Mouse (Mus musculus) right cerebral cortex, postnatal 36 days (tissue): ENCODE results near the gene Kcnh1.

ENCODE experiments used
- DNase-seq, 2 experiments: peaks; one replicate each; pipeline ENCODE4 v3.0.0; 2022; ENCODE audit warnings: low spot score in 2 of 2, mixed read lengths in 1 of 2

Gene Kcnh1

GRCm38 (mm10) chr1:192324223-192324622 is 133.6 kb downstream of the Kcnh1 start:
- DNase-seq, result no peak

GRCm38 (mm10) chr1:192327052-192327451 is 136.5 kb downstream of the Kcnh1 start:
- no peak for DNase-seq

DNA sequence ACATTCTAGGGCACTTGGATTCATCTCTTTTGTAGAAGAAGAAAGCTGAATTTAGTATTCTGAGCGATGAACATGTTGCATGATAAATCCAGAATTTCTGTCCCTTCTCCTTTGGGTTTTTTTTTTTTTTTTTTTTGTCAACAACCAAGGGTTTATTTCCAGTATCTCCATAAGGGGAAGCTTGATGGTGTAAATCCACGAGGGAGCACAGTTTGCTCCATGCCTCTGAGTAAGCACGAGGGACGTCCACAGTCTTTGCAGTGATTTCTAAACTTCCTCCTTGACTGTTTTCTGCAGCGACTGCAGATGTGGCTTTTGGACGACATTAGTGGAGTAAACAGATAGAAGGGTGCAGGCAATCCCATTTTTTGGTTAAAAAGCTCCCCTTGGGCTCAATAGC is 140.6 kb downstream of the Kcnh1 start:
- no peak for DNase-seq

DNA sequence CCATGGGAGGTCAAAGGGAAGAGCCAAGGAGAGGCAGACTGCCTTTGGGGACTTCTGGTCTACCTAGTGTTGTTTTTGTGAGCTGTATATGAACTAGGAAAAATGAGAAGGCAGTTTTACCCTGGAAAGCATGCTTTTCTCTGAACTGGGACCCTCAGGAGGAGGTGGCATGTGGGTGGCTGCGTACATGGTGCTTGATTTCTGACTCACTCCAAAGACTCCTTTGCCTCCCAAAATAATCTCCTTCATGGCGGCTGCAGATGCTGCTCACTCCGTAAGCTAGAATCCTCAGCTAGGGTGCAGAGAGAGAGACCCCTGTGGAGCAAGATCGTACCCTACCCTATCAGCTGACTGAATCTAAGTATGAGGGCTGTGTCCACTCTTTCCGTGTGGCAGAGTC is 145.5 kb downstream of the Kcnh1 start:
- DNase-seq, result peak; percentile 44 to 69

- DNase-seq, result no peak
Observed at GRCm38 (mm10) chr1:192339361-192340077, 148.9 kb downstream of the Kcnh1 start.

DNA sequence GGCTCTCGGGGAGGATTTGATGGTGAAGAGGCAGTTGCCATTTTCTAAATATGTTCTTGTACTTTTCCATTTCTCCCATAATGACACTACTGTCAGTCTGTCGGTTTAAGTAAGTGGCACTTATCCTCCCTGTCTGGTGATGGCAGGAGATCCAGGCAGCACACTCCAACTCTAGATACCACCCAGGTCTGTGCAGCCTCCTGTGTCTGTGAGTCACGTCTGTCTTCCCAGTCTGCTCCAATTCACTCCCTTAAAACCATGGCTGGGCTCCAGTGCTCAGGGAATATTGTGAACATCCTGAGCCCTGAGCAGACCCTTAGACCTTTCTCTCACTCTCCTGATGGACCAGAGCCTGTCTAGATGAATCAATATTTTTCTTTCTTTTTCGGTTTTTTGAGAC is 151.2 kb downstream of the Kcnh1 start:
- no peak for DNase-seq

DNA sequence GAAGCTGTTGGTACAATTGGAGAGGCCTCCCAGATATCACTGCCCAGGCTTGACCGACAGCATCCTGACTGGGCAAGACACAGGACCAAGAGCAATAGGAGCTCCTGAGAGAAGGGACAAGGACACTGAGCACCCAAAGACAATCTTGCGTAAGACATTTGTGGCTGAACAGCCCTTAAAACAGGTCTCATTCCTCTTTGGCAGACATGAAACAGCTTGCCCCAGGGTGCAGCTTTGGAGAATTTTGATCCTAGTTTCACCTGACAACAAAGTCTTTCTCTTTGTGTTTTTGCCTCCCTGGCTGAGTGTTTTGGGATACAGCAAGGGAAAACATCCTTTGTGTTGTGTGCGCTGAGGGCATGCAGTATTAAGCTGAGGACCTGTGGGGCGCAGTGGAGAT is 153.4 kb downstream of the Kcnh1 start:
- DNase-seq, result no peak

DNA sequence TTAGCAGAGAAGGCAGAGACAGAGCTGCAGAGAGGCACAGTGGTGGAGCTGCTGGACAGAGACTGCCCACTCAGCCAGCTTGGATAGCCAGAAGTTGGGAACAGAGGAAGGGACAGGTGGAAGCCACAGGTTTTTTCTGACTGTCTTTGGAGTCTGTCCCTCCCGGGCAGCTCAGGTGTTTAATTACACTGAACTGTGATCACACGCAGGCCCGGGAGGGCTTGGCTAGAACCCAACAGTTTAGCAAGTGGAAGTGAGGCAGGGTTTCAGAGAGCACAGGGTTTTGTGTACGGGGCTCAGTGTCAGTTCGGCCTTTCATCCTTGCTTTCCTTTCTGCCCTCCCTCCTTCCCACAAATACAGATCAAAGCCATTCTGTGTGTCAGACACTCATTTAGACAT is 156.8 kb downstream of the Kcnh1 start:
- no peak for DNase-seq

- DNase-seq, result no peak
Observed at GRCm38 (mm10) chr1:192356231-192356630, 165.7 kb downstream of the Kcnh1 start.

- DNase-seq, result peak in 1 of 2 experiments; percentile 58
Observed at GRCm38 (mm10) chr1:192359212-192359611, 168.6 kb downstream of the Kcnh1 start.

DNA sequence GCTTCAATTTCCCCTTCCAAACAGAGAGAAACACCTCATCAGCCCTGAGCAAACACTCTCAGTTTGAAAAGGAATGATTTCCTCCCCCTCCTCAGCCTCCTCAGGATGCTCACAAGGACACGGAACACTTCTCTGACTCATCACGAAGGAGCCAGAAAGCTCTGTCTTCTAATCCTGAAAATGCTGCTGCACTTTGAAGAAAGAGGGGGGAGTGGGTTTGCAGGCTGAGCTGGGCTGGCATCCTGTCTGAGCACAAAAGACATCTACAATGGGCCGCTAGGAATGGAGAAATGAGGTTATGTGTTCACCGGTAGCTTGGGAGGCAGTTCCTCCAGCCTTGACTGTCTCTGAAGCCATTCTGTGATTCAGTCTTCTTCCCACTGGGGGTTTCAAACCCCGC is 177.8 kb downstream of the Kcnh1 start:
- peak; percentile 55 to 70 for DNase-seq

- no peak for DNase-seq
Observed at GRCm38 (mm10) chr1:192371943-192372614, 181.5 kb downstream of the Kcnh1 start.

DNA sequence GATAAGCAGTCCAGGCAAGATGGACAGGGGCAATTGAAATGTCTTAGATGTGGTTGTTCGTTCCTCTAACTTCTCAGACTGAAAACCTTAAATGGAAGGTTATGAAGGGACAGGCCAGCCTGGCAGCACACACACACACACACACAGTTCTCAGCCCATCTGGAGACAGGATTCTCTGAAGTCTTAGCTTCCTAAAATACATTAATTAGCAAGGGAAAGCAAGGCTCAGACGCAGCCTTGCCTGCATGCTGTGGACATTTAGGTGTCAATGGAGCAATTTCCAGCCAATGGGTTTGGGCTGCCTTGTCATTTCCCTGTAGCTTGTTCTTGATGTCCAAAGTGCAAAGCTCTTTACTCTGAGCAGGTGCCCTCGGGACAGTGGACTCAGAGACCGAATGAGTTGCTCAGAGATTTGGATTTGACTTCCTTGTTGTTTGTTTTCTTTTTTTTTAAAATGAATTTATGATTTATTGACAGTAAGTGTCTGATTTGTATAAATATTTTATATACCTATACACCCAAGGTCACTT is 188.0 kb downstream of the Kcnh1 start:
- DNase-seq, result no peak

DNA sequence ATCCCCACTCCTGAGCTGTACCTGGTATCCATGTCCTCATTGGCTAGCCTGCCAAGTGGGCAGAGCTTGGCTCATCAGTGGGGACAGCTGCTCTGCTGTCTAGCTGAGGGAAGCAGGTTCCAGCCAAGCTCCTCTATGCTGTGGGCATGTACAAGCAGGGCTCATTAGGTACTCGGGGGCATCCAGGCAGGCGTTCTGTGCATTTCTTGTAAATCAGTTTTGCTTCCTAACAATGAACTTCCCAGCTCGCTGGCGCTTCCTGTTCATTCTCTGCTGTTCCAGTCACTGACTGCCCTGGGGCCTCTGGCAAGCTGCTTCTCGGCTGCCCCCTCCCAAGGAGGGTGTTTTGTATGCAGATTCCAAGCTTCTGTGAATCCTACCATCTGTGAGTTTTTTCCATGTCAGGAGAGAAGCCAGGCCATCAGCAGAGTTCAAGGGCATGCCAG is 190.0 kb downstream of the Kcnh1 start:
- no peak for DNase-seq

- no peak for DNase-seq
Observed at GRCm38 (mm10) chr1:192387624-192388023, 197.1 kb downstream of the Kcnh1 start.

DNA sequence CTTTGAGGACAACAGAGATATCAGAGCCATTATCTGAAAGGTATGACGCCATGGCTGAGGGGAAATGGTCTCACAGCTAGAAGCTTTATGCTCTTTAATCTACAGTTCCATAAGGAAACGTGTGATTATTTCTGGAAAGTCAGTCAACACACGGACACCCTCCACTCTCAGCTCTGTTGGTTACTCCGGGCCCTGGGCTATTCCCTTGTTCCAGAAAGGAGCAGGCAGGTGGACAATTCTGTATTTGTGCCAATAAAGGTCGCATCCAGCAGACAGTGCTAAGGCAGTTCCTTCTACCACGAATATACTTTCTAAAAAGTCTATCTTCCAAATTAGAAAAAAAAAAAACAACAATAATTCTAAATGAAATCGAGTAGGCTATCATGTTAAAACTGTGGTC is 200.5 kb downstream of the Kcnh1 start:
- no peak for DNase-seq

DNA sequence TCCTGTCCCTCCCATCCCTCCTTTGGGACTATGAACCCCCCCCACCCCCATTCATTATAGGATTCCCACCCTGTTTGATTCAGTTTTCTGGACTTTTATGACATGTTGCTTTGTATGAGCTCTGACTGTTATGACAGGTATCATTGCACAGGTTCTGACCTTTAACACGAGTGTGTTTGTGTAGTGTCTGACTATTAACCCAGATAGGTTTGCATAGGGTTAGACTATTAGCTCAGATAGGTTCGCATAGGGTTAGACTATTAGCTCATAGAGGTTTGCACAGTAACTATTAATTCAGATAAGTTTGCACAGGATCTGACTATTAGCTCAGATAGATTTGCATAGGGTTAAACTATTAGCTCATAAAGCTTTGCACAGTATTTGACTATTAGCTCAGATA is 201.7 kb downstream of the Kcnh1 start:
- DNase-seq, result no peak

DNA sequence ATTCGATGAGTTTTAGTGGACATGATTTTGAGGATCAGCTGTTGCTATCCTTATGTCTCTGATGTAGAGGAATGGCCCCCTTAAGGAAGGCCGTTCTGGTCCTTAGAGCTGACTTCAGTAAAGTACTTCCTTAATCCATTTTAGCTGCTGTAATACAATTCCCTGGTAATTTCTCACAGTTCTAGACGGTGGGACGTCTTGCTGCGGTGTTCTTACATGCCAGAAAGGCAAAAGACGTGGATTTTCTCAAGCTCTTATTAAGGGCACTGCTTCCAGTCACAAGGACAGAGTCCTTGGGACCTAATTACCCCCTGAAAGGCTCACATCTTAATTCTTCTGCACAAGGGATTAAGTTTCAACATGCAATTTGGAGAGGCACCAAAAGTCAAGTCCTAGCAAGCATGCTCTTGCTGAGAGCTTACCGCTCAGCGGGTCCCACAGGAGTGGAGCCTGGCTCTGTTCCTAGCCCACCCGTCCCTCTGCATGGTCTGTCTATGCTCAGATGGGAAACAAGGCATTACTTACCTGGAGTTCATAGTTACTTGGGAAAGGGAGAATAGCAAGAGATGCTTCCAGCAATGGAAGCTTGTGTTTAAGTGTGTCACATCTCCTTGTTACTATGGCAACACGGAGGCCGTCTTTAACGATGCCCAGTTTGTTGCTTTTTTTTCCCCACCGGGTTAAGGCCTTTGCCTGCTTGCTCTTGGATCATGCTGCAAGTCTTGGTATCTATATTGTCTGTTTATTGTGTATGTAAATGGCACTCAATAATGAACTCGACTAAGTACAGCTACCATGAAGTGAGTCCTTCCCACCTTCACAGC is 209.3 kb downstream of the Kcnh1 start:
- no peak for DNase-seq

DNA sequence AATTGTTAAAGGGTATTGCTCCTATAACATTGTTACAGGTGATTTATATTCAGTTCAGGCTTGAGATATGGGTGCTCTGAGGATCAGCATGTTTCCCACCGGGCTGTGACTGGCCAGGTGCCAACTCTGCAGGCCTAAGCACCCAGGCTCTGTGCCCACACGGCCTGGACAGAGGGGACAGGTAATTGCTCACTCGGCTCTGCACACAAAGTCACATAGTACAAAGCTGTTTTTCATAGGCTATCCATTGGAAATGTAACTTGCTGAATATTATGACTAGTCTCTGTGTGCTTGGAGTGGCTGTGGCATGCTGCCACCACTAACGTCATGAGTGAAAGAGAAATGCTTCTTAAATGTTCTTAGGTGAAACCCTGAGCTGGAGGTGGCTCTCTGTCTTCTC is 210.4 kb downstream of the Kcnh1 start:
- DNase-seq, result no peak

DNA sequence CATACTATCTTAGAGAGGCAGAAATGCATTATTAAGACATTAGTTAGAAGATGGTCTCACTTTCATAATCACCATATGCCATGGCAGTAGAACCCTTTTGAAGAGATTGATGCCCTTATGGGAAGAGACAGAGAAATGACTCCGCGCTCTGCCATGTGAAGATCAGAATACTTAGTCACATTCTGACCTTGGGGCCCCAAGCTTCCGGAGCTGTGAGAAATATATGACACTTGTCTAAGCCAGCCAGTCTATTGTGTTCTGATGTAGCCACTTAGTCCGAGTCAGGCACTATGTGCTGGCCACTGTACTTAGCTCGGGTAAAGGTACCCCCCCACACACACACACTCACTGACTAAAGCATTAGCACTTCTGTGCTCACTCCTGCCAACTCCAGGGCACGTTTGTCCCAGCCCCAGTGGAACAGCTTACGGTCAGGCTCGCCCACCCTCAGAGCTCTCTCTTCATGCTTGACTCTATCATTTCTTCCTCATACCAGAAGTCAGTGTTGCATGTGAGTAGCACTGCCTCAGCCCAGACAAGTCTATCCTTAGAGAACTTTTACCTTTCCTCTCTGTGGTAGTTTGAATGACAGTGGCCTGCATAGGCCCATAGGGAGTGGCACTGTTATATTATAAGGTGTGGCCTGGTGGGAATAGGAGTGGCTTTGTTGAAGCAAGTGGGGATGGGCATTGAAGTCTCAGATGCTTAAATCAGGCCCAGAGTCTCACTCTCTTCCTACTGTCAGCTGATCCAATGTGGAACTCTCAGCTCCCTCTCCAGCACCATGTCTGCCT is 212.5 kb downstream of the Kcnh1 start:
- DNase-seq, result no peak

- DNase-seq, result no peak
Observed at GRCm38 (mm10) chr1:192405136-192405535, 214.6 kb downstream of the Kcnh1 start.

DNA sequence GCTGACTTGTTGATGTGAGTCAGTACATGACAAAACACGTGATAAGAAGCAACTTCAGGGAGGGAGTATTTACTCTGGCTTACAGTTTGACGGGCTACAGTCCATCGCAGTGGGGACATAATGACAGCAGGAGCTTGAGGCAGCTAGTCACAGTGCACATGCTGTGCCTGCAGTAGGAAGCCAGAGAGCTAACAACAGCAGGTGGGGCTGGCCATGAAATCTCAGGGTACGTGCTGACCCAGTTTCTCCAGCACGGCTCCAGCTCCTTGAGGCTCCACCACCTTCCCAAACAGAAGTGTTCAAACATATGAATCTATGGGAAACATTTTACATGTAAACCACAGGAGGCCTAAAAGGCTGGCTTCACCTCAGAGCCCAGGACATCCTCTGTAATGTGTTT is 216.0 kb downstream of the Kcnh1 start:
- DNase-seq, result no peak
